Mouse (Mus musculus): ENCODE results near the gene Pkp1.

GRCm38 (mm10) chr1:135847611-135848351 lies 71.2 kb downstream of the Pkp1 start:
- TF ChIP-seq POLR2A (IDR thresholded peaks at IDR 0.05; ENCODE audit: extremely low read depth, insufficient read depth, low read length) (no peak), CTCF (IDR thresholded peaks at IDR 0.05; ENCODE audit: low read depth, low read length) (no peak)

All from liver, adult 2 months (tissue).